Mouse (Mus musculus) liver, postnatal 0 days (tissue): ENCODE measurements around the gene Emb.

Experiments
- CTCF ChIP-seq: sonication (generic); IDR thresholded peaks from 2 replicates; pipeline ENCODE4 v1.5.1; 2016; ENCODE audit warnings: antibody characterized with exemption, low read depth
- EP300 ChIP-seq: IDR thresholded peaks from 2 replicates; pipeline ENCODE4 v1.6.1; 2016; ENCODE audit warnings: antibody characterized with exemption, low read depth, mild to moderate bottlenecking

- TF ChIP-seq CTCF (peak; percentile 89), EP300 (no peak)
Measured at GRCm38 (mm10) chr13:117289494-117290270, 81.3 kb downstream of the Emb start.
